Mouse (Mus musculus): ENCODE results near the gene Ccdc65. TPM values are rescaled to one million over a fixed set of nuclear protein-coding genes. Genes with fewer than 3 reads are reported as not detected.

Ccdc65 gene
- polyA plus RNA-seq, 1 experiment: 0.48 TPM

DNA sequence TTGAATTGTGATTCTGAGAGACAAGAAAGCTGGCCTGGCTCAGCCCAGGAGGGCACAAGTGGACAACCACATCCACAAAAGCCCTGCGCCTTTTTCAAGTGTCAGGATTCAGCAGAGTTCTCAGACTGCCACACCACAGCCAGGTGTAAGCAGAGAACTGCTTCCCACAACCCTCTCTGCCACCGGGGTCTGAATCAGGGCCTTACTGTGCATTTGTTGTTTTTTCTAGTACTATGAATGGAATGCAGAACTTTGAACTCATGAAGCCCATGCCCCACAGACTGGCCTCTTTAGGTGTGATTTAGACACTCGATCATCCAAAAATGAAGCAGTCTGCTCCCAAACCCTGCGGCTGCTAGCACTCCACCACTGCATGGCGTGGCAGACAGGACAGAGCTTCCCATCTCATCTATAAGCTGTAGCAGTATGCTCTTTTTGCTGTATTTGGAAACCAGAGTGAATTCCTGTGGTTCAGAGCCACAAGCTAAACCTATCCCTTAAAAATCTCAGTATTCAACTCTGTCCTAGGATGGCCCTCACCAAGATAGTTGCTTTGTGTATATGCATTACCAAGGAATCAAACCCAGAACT is 26.1 kb downstream of the Ccdc65 start:
- no peaks in the 10 kb centered on the region for H3K27me3 ChIP-seq (ENCODE audit: control insufficient read depth, insufficient read depth, insufficient read length)
- H3ac ChIP-seq (ENCODE audit: control insufficient read depth, insufficient read length, low read depth): no peak overlapping the region
- H3K79me2 ChIP-seq (ENCODE audit: control insufficient read depth, insufficient read depth): no peaks in the 10 kb centered on the region
- TF ChIP-seq CEBPB (IDR thresholded peaks at IDR 0.05; ENCODE audit: low read depth): no peak
- TF ChIP-seq CTCF (IDR thresholded peaks at IDR 0.05; ENCODE audit: control insufficient read depth, insufficient read depth, insufficient read length): no peak
- TF ChIP-seq FOSL1 (IDR thresholded peaks at IDR 0.05; ENCODE audit: insufficient read depth, low read length, poor library complexity, severe bottlenecking): no peak
- no peaks in the 10 kb centered on the region for H3K79me3 ChIP-seq (ENCODE audit: low read depth)
- H3K36me3 ChIP-seq (ENCODE audit: control insufficient read depth, insufficient read depth): peaks cover 41% of the 10 kb centered on the region
- no peak overlapping the region for H3K4me3 ChIP-seq (ENCODE audit: insufficient read depth, poor library complexity, severe bottlenecking)

GRCm38 (mm10) chr15:98736521-98736920 is 28.5 kb downstream of the Ccdc65 start:
- Histone ChIP-seq H3K4me3 (ENCODE audit: insufficient read depth, poor library complexity, severe bottlenecking) (no peak overlapping the region), H3ac (ENCODE audit: control insufficient read depth, insufficient read length, low read depth) (no peak overlapping the region), H3K27me3 (ENCODE audit: control insufficient read depth, insufficient read depth, insufficient read length) (no peaks in the 10 kb centered on the region), H3K36me3 (ENCODE audit: control insufficient read depth, insufficient read depth) (peaks cover 64% of the 10 kb centered on the region), H3K79me3 (ENCODE audit: low read depth) (no peaks in the 10 kb centered on the region), H3K79me2 (ENCODE audit: control insufficient read depth, insufficient read depth) (no peaks in the 10 kb centered on the region)
- TF ChIP-seq CEBPB (IDR thresholded peaks at IDR 0.05; ENCODE audit: low read depth) (no peak), USF1 (IDR thresholded peaks at IDR 0.05; ENCODE audit: low read depth) (no peak), CTCF (IDR thresholded peaks at IDR 0.05; ENCODE audit: control insufficient read depth, insufficient read depth, insufficient read length) (no peak), MAX (IDR thresholded peaks at IDR 0.05) (no peak), MYOD1 (IDR thresholded peaks at IDR 0.05; ENCODE audit: control insufficient read depth, insufficient read length, low read depth) (no peak), MYOG (IDR thresholded peaks at IDR 0.05; ENCODE audit: control insufficient read depth, extremely low read depth, insufficient read length) (no peak), FOSL1 (IDR thresholded peaks at IDR 0.05; ENCODE audit: insufficient read depth, low read length, poor library complexity, severe bottlenecking) (no peak)

- Histone ChIP-seq H3K36me3 (ENCODE audit: control insufficient read depth, insufficient read depth) (peaks cover 78% of the 10 kb centered on the region), H3ac (ENCODE audit: control insufficient read depth, insufficient read length, low read depth) (no peak overlapping the region)
These were observed 29.9 kb downstream of the Ccdc65 start for GRCm38 (mm10) chr15:98737881-98738280.

GRCm38 (mm10) chr15:98738796-98739195 is 30.8 kb downstream of the Ccdc65 start:
- Histone ChIP-seq H3ac (ENCODE audit: control insufficient read depth, insufficient read length, low read depth) (no peak overlapping the region), H3K79me3 (ENCODE audit: low read depth) (peaks cover 10% of the 10 kb centered on the region), H3K79me2 (ENCODE audit: control insufficient read depth, insufficient read depth) (peaks cover 18% of the 10 kb centered on the region), H3K36me3 (ENCODE audit: control insufficient read depth, insufficient read depth) (peaks cover 86% of the 10 kb centered on the region), H3K4me3 (ENCODE audit: insufficient read depth, poor library complexity, severe bottlenecking) (no peak overlapping the region), H3K27me3 (ENCODE audit: control insufficient read depth, insufficient read depth, insufficient read length) (no peaks in the 10 kb centered on the region)
- TF ChIP-seq FOSL1 (IDR thresholded peaks at IDR 0.05; ENCODE audit: insufficient read depth, low read length, poor library complexity, severe bottlenecking): no peak
- TF ChIP-seq CTCF (IDR thresholded peaks at IDR 0.05; ENCODE audit: control insufficient read depth, insufficient read depth, insufficient read length): no peak
- no peak for TF ChIP-seq MYOD1 (IDR thresholded peaks at IDR 0.05; ENCODE audit: control insufficient read depth, insufficient read length, low read depth)
- no peak for TF ChIP-seq MAX (IDR thresholded peaks at IDR 0.05)

More at GRCm38 (mm10) chr15:98737881-98738280, 29.9 kb downstream of the Ccdc65 start:
- Histone ChIP-seq H3K4me3 (ENCODE audit: insufficient read depth, poor library complexity, severe bottlenecking) (no peak overlapping the region), H3K79me2 (ENCODE audit: control insufficient read depth, insufficient read depth) (peaks cover 9% of the 10 kb centered on the region), H3K79me3 (ENCODE audit: low read depth) (peaks cover 4% of the 10 kb centered on the region), H3K27me3 (ENCODE audit: control insufficient read depth, insufficient read depth, insufficient read length) (no peaks in the 10 kb centered on the region)
- TF ChIP-seq MAX (IDR thresholded peaks at IDR 0.05): no peak
- no peak for TF ChIP-seq CEBPB (IDR thresholded peaks at IDR 0.05; ENCODE audit: low read depth)
- no peak for TF ChIP-seq FOSL1 (IDR thresholded peaks at IDR 0.05; ENCODE audit: insufficient read depth, low read length, poor library complexity, severe bottlenecking)
- no peak for TF ChIP-seq MYOD1 (IDR thresholded peaks at IDR 0.05; ENCODE audit: control insufficient read depth, insufficient read length, low read depth)
- TF ChIP-seq CTCF (IDR thresholded peaks at IDR 0.05; ENCODE audit: control insufficient read depth, insufficient read depth, insufficient read length): peak; percentile 28
- no peak for TF ChIP-seq USF1 (IDR thresholded peaks at IDR 0.05; ENCODE audit: low read depth)

DNA sequence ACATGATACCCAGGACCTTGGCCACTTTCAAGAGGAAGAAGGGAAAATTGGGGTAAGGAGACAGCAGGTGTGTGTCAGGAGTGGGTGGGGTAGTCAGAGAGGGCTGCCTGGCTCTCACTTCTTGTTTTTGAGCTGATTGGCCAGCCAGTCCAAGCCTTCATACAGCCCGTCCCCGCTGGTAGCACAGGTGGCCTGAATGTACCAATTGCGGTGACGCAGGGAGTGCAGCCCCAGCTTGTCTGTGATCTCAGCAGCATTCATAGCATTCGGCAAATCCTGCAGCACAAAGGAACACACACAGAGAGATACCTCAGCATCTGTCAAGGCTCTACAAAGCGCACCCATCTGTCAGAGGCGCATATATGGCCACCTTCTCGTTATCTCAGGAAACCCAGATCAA is 32.2 kb downstream of the Ccdc65 start:
- TF ChIP-seq MYOD1 (IDR thresholded peaks at IDR 0.05; ENCODE audit: control insufficient read depth, insufficient read length, low read depth) (no peak), MYOG (IDR thresholded peaks at IDR 0.05; ENCODE audit: control insufficient read depth, extremely low read depth, insufficient read length) (no peak), FOSL1 (IDR thresholded peaks at IDR 0.05; ENCODE audit: insufficient read depth, low read length, poor library complexity, severe bottlenecking) (no peak), USF1 (IDR thresholded peaks at IDR 0.05; ENCODE audit: low read depth) (no peak), CEBPB (IDR thresholded peaks at IDR 0.05; ENCODE audit: low read depth) (no peak)
- Histone ChIP-seq H3K27me3 (ENCODE audit: control insufficient read depth, insufficient read depth, insufficient read length) (no peaks in the 10 kb centered on the region), H3K4me3 (ENCODE audit: insufficient read depth, poor library complexity, severe bottlenecking) (no peak overlapping the region), H3K79me3 (ENCODE audit: low read depth) (peaks cover 21% of the 10 kb centered on the region), H3K79me2 (ENCODE audit: control insufficient read depth, insufficient read depth) (peaks cover 32% of the 10 kb centered on the region), H3K36me3 (ENCODE audit: control insufficient read depth, insufficient read depth) (peaks cover 96% of the 10 kb centered on the region), H3ac (ENCODE audit: control insufficient read depth, insufficient read length, low read depth) (no peak overlapping the region)

GRCm38 (mm10) chr15:98742766-98743428 is 34.9 kb downstream of the Ccdc65 start:
- H3K36me3 ChIP-seq (ENCODE audit: control insufficient read depth, insufficient read depth): peaks cover 77% of the 10 kb centered on the region
- H3ac ChIP-seq (ENCODE audit: control insufficient read depth, insufficient read length, low read depth): no peak overlapping the region
- TF ChIP-seq MYOD1 (IDR thresholded peaks at IDR 0.05; ENCODE audit: control insufficient read depth, insufficient read length, low read depth) (no peak), CEBPB (IDR thresholded peaks at IDR 0.05; ENCODE audit: low read depth) (no peak), CTCF (IDR thresholded peaks at IDR 0.05; ENCODE audit: control insufficient read depth, insufficient read depth, insufficient read length) (no peak), FOSL1 (IDR thresholded peaks at IDR 0.05; ENCODE audit: insufficient read depth, low read length, poor library complexity, severe bottlenecking) (no peak), USF1 (IDR thresholded peaks at IDR 0.05; ENCODE audit: low read depth) (no peak), MAX (IDR thresholded peaks at IDR 0.05) (no peak), MYOG (IDR thresholded peaks at IDR 0.05; ENCODE audit: control insufficient read depth, extremely low read depth, insufficient read length) (no peak)
- H3K79me3 ChIP-seq (ENCODE audit: low read depth): peaks cover 48% of the 10 kb centered on the region
- H3K79me2 ChIP-seq (ENCODE audit: control insufficient read depth, insufficient read depth): peaks cover 59% of the 10 kb centered on the region
- no peak overlapping the region for H3K4me3 ChIP-seq (ENCODE audit: insufficient read depth, poor library complexity, severe bottlenecking)
- H3K27me3 ChIP-seq (ENCODE audit: control insufficient read depth, insufficient read depth, insufficient read length): no peaks in the 10 kb centered on the region

Data from C2C12 (cell line).